Mouse (Mus musculus) intestine, embryonic 14.5 days (tissue): Measurements from ENCODE around the gene Dis3l. TPM values are rescaled to one million over a fixed set of nuclear protein-coding genes. Genes with fewer than 3 reads are reported as not detected.
"Not testable (repeated sequence)": the region's sequence is repeated elsewhere in the genome, so short reads cannot be mapped to it uniquely, and the experiment has no call there.

Experiments used
- ATAC-seq: fragments of 200-750 bp; cut with Nextera tagmentation; replicated peaks from 2 replicates; pipeline ENCODE4 v1.8.0; 2017; ENCODE audit warnings: low read depth, moderate number of reproducible peaks, moderate TSS enrichment, moderate library complexity; ENCODE audit not compliant: low FRiP score, low TSS enrichment
- DNase-seq: peaks from one replicate; pipeline ENCODE4 v3.0.0-alpha.2; 2018; ENCODE audit warnings: low spot score
- H3K27ac ChIP-seq: fragments of 300-500 bp; sonication (generic); 2 replicates; pipeline ENCODE4 v1.5.1; 2014; ENCODE audit warnings: low read depth, mild to moderate bottlenecking, control low read depth
- H3K27me3 ChIP-seq: fragments of 300-500 bp; sonication (generic); replicated peaks from 2 replicates; pipeline ENCODE4 v1.6.1; 2014; ENCODE audit warnings: low read length, control low read depth; ENCODE audit not compliant: control insufficient read depth, insufficient read depth
- H3K36me3 ChIP-seq: fragments of 300-500 bp; sonication (generic); 2 replicates; pipeline ENCODE4 v1.6.1; 2014; ENCODE audit warnings: low read length, control low read depth; ENCODE audit not compliant: control insufficient read depth, insufficient read depth
- H3K4me1 ChIP-seq: fragments of 300-500 bp; sonication (generic); replicated peaks from 2 replicates; pipeline ENCODE4 v1.6.1; 2014; ENCODE audit warnings: low read length, control low read depth, mixed read lengths; ENCODE audit not compliant: control insufficient read depth, insufficient read depth
- H3K4me2 ChIP-seq: fragments of 300-500 bp; sonication (generic); 2 replicates; pipeline ENCODE4 v1.6.1; 2014; ENCODE audit warnings: low read length
- H3K4me3 ChIP-seq: fragments of 300-500 bp; sonication (generic); 2 replicates; pipeline ENCODE4 v1.5.1; 2014; ENCODE audit warnings: low read depth, low read length, control low read depth, mixed read lengths
- H3K9ac ChIP-seq: fragments of 300-500 bp; sonication (generic); 2 replicates; pipeline ENCODE4 v1.6.1; 2014; ENCODE audit warnings: mild to moderate bottlenecking, low read length
- H3K9me3 ChIP-seq: fragments of 300-500 bp; sonication (generic); 2 replicates; pipeline ENCODE4 v1.6.1; 2016; ENCODE audit warnings: low read length, control low read depth; ENCODE audit not compliant: control insufficient read depth
- WGBS: fragments of 180-500 bp; shearing (Covaris S2); extraction: QIAGEN DNeasy Blood & Tissue Kit; methylation state at CpG from one replicate; pipeline ENCODE4 v1.1.7; 2014; 5-methylcytosine and 5-hydroxymethylcytosine counted together
- polyA plus RNA-seq: library from polyadenylated mRNA; unstranded; fragments of >200 nt; fragmentation: Nextera tagmentation; extraction: Ambion mirVana; gene quantifications from 2 replicates; pipeline ENCODE4 v1.2.1, GENCODE M21; 2014

The Dis3l gene
- polyA plus RNA-seq, 1 experiment from 2014 or later, result 21.8 TPM

DNA sequence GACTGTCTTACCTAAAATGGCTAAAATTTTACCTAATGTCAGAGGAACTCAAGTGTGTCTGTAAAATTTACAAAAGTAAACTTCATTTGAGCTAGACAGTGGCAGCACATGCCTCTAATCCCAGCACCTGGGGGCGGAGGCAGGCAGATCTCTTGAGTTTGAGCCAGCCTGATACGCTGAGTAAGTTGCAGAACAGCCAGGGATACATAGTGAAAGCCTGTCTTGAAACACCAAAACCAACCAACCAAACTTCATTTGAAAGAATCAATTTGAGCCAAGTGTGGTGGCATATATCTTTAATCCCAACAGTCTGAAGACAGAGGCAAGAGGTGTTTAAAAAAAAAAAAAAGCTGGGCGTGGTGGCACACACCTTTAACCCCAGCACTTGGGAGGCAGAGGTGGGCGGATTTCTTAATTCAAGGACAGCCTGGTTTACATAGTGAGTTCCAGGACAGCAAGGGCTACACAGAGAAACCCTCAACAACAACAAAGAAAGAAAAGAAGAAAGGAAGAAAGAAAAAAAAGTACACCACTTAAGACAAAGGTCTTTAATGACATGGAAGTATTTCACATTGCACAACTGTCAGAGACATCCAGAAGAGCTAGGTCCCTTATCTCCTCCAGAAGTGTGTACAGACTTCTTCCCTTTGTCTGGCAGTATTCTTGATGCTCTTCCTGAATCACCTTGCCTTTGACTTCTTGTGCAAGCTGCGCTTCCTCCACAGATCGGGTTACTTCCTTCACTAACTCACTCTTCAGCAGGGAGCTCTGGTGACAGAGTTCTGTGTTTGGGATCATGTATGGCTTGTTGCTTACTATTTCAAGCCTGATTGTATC is 34.4 kb downstream of the Dis3l start:
- Histone ChIP-seq H3K36me3 (peaks cover 82% of the 10 kb centered on the region), H3K27me3 (no peaks in the 10 kb centered on the region)

DNA sequence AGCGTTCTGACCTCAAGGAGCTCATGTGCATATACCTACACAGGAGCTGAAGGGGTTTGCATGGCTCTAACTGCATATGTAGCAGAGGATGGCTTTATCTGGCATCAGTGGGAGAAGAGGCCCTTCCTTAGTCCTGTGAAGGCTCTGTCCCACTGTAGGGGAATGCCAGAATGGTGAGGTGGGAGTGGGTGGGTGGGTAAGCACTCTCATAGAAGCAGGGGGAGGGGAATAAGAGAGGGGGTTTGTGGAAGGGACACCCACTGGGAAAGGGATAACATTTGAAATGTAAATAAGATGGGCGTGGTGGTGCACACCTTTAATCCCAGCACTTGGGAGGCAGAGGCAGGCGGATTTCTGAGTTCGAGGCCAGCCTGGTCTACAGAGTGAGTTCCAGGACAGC is 38.0 kb downstream of the Dis3l start:
- H3K4me2 ChIP-seq, H3K27me3 ChIP-seq, H3K9me3 ChIP-seq, H3K27ac ChIP-seq, H3K4me1 ChIP-seq, ATAC-seq, H3K4me3 ChIP-seq, DNase-seq, H3K9ac ChIP-seq: not testable (repeated sequence)
- peaks cover 89% of the 10 kb centered on the region for H3K36me3 ChIP-seq
- WGBS, result 86% methylated on average over 4 of the region's 4 CpGs

More for the DNA sequence above, 34.4 kb downstream of the Dis3l start:
- no peak for DNase-seq
- 82% methylated on average over 6 of the region's 6 CpGs for WGBS
- Histone ChIP-seq H3K4me1 (no peaks in the 10 kb centered on the region), H3K27ac (no peak overlapping the region), H3K4me3 (no peak overlapping the region), H3K4me2 (no peak overlapping the region), H3K9ac (no peak overlapping the region), H3K9me3 (no peaks in the 10 kb centered on the region)
- ATAC-seq, result no peak

DNA sequence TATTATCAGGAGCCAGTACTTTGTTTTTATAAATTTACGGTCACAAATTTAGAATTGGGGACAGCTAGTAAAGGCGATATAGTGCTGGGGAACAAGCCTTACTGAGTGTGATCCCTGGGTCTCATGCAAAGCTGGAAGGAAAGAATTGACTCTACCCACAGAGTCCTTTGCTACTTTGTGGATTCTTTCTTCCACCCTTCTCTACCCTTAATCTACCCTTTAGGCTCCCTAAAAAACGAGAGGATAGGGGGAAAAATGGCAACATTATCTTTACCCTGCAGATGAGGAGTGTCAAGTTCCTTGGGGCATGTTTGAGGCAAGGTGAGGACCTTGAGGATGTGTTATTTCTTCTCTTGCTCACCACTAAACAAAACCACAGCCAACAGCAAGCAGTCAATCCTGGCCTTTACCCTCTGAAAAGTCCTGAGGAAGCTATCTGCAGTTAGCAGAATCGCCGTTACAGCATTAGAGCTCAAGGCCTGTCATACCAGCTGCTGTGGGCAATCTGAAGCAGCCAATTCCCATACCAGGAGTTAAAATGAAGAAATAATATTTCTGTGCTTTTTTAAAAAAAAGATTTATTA is 58.6 kb downstream of the Dis3l start:
- Histone ChIP-seq H3K9ac (peak overlapping the region; percentile 99), H3K27me3 (no peaks in the 10 kb centered on the region), H3K36me3 (no peaks in the 10 kb centered on the region), H3K4me1 (peaks cover 11% of the 10 kb centered on the region), H3K27ac (0 out of 2 replicates have a peak overlapping the region, but pooled peaks have one; percentile 93), H3K4me2 (peak overlapping the region; percentile 85), H3K9me3 (no peaks in the 10 kb centered on the region), H3K4me3 (peak overlapping the region; percentile 78)
- DNase-seq, result no peak
- WGBS, result 52% methylated on average over 5 of the region's 5 CpGs
- no peak for ATAC-seq

DNA sequence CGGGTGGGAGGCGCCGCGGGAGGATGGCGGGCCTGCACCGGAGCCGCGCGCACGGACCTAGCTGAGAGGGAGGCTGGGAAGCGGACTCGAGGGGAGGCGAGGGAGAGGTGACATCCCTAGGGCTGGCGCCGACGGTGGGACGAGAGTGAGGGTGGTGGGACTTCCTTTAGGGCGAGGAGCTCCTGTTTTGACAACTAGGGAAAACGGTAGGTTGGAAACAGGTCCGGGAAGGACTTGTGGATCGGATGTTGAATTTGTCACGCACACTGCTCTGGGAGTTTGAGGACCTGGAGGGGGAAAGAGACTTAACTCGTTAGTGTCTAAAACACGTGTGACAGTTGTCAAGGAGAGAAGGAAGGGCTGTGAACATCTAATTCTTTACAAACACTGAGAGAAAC is 59.3 kb downstream of the Dis3l start:
- WGBS, result under 1% methylated on average over 24 of the region's 24 CpGs
- H3K4me2 ChIP-seq, result peak overlapping the region; percentile 85
- no peaks in the 10 kb centered on the region for H3K9me3 ChIP-seq
- ATAC-seq (peak; percentile 88), DNase-seq (no peak)
- H3K27me3 ChIP-seq, result no peaks in the 10 kb centered on the region
- peak overlapping the region; percentile 99 for H3K9ac ChIP-seq
- H3K4me3 ChIP-seq, result peak overlapping the region; percentile 78
- H3K27ac ChIP-seq, result peak overlapping the region; percentile 93
- no peaks in the 10 kb centered on the region for H3K36me3 ChIP-seq
- peaks cover 11% of the 10 kb centered on the region for H3K4me1 ChIP-seq

DNA sequence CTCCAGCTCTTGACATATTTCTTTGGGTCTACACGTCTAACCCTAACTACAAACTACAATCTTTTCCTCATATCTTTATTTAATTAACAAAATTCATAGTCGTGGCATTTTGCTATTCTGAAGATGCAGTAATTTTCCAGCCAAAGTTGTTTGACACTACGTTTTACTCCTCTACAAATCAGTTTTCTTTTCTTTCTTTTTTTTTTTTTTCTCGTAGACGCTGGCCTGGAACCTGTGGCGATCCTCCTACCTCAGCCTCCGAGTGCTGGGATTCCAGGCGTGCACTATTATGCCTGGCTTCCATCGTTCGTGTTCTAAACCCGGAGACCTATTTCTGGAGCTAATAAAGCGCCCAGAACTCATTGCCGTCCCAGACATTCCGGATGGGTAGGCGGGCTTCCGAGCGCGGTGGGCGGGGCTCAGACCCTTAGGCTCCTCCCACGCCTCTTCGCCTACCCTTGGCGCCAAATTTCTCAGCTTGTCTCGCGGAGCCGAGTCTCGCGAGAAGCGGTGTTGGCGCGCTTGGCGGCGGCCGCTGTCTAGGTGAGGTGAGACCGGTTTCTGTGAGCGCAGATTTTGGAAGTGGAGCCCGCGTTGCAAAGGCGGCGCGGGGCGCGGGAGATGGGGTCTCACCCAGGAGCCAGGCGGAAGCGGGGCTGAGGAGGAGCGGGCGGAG is 59.8 kb downstream of the Dis3l start, which contains the start of gene Tipin:
Tipin (plus strand) TSS at position 477 of the 676 bp plus-strand sequence.
- H3K27me3 ChIP-seq, result no peaks in the 10 kb centered on the region
- ATAC-seq, result peak; percentile 91
- peaks cover 11% of the 10 kb centered on the region for H3K4me1 ChIP-seq
- H3K27ac ChIP-seq, result peak within 1 kb of the TSS; percentile 93
- WGBS, result 2% methylated on average over 46 of the region's 46 CpGs
- peak within 1 kb of the TSS; percentile 78 for H3K4me3 ChIP-seq
- H3K4me2 ChIP-seq, result peak within 1 kb of the TSS; percentile 85
- no peaks in the 10 kb centered on the region for H3K36me3 ChIP-seq
- DNase-seq, result peak; percentile 98
- peak within 1 kb of the TSS; percentile 99 for H3K9ac ChIP-seq
- no peaks in the 10 kb centered on the region for H3K9me3 ChIP-seq

DNA sequence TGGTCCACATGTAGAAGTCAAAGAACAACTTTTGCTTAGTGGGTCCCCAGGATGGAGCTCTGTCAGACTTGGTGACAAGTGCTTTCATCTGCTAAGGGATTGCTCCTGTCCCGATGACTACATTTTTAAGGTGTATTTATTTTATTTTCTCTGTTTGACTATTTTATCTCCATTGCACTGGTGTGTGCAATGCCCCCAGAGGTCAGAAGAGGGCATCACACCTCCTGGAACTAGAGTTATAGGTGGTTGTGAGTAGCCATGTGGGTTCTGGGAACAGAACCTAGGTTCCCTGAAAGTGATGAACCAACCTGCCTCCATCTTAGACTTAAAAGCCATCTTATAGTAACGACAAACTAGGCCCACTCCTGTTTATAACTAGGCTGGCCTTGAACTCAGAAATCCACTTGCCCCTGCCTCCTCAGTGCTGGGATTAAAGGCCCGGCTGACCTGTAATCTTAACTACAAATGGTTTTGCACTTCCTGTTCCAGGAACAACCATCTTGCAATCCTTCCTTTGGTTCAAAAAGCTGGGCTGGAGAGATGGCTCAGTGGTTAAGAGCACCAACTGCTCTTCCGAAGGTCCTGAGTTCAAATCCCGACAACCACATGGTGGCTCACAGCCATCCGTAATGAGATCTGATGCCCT is 62.3 kb downstream of the Dis3l start:
- no peak overlapping the region for H3K9ac ChIP-seq
- 91% methylated on average over 6 of the region's 6 CpGs for WGBS
- DNase-seq, result no peak
- H3K27ac ChIP-seq, result no peak overlapping the region
- no peaks in the 10 kb centered on the region for H3K36me3 ChIP-seq
- no peak for ATAC-seq
- H3K4me1 ChIP-seq, result peaks cover 11% of the 10 kb centered on the region
- no peak overlapping the region for H3K4me3 ChIP-seq
- no peaks in the 10 kb centered on the region for H3K9me3 ChIP-seq
- H3K4me2 ChIP-seq, result no peak overlapping the region
- no peaks in the 10 kb centered on the region for H3K27me3 ChIP-seq

DNA sequence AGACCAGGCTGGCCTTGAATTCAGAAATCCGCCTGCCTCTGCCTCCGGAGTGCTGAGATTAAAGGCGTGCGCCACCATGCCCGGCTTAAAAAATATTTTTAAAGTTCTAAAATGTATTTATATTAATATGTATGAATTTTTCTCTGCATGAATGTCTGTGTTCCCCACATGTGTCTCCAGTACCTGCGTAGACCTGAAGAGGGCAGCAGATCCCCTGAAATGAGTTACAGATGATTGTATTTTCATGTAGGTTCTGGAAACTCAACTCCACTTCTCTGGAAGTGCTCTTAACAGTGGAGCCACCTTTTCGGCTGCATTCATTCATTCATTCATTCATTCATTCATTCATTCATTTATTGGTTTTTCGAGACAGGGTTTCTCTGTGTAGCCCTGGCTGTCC is 63.4 kb downstream of the Dis3l start:
- DNase-seq (peak; percentile 86), ATAC-seq (no peak)
- H3K9ac ChIP-seq, result no peak overlapping the region
- H3K27me3 ChIP-seq, result no peaks in the 10 kb centered on the region
- H3K4me2 ChIP-seq, result no peak overlapping the region
- H3K4me1 ChIP-seq, result peaks cover 8% of the 10 kb centered on the region
- 67% methylated on average over 8 of the region's 8 CpGs for WGBS
- H3K27ac ChIP-seq, result no peak overlapping the region
- no peaks in the 10 kb centered on the region for H3K36me3 ChIP-seq
- H3K4me3 ChIP-seq, result no peak overlapping the region
- H3K9me3 ChIP-seq, result no peaks in the 10 kb centered on the region

DNA sequence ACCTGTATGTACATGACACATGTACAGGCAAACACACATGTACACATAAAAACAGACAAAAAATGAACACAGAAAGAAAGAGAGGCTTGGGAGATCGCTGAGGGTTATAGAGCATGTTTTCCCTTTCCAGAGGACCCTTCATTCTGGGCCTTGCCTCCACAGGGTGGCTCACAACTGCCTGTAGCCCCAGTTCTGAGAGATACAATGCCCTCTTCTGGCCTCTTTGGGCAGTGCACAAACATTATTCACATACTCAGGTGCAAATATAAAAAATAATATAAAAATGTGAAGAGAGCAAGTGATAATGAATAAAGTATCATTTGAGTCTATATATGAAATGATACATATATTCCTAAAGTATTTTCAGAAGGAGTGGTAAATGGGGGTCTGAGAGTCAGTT is 66.2 kb downstream of the Dis3l start:
- Histone ChIP-seq H3K4me3 (no peak overlapping the region), H3K27me3 (no peaks in the 10 kb centered on the region), H3K27ac (no peak overlapping the region), H3K4me2 (no peak overlapping the region), H3K36me3 (no peaks in the 10 kb centered on the region), H3K9me3 (no peaks in the 10 kb centered on the region), H3K4me1 (no peaks in the 10 kb centered on the region), H3K9ac (no peak overlapping the region)
- ATAC-seq (no peak), DNase-seq (no peak)
- WGBS, result 61% methylated on average over 1 of the region's 1 CpGs
